Mouse (Mus musculus) v-Abl transformed pro-B cells (cell line): ENCODE results near the gene Lsm14a.

Experiments used
- in situ Hi-C, 2 experiments: fragments of 400-800 bp; cut with MboI; formaldehyde crosslinking; loops; one replicate each; pipeline ENCODE4 v1.15.1; 2025; ENCODE audit not compliant: unreplicated experiment in 2 of 2

Lsm14a gene

GRCm38 (mm10) chr7:34393215-34393614 is at the start of gene Lsm14a:
TSS of gene Lsm14a (minus strand) at chr7:34393315.
- in situ Hi-C loops = loop anchor here (10.0 to 25.0 kb wide), 6 partner anchors 488 to 1369 kb away; partner anchors contain the start of genes Pdcd5 (in 2 of the 2), Cebpg (in 1 of the 2), Dpy19l3 (in 1 of the 2) and Nudt19 (in 1 of the 2)

GRCm38 (mm10) chr7:34438903-34439302 is 45.8 kb upstream of the Lsm14a start:
- in situ Hi-C loops = no loop called here

- in situ Hi-C loops = no loop called here
These were observed 40.5 kb upstream of the Lsm14a start for GRCm38 (mm10) chr7:34433597-34433996.

- in situ Hi-C loops = loop anchor here (25.0 kb wide), 2 partner anchors 616 to 1441 kb away; no protein-coding TSS in a partner anchor
These were observed 28.1 kb upstream of the Lsm14a start for GRCm38 (mm10) chr7:34421201-34421600.

GRCm38 (mm10) chr7:34407492-34407891 is 14.4 kb upstream of the Lsm14a start:
- in situ Hi-C loops = loop anchor here (5.0 to 25.0 kb wide), 6 partner anchors 265 to 1455 kb away; partner anchors contain the start of genes Cep89 (in 2 of the 2) and Faap24 (in 2 of the 2)

- in situ Hi-C loops = loop anchor here (10.0 to 25.0 kb wide), 4 partner anchors 633 to 1458 kb away; partner anchors contain the start of genes Cep89 (in 2 of the 2) and Faap24 (in 2 of the 2)
These were observed 10.8 kb upstream of the Lsm14a start for GRCm38 (mm10) chr7:34403876-34404275.

- in situ Hi-C loops = loop anchor here (10.0 to 25.0 kb wide), 4 partner anchors 637 to 1462 kb away; partner anchors contain the start of genes Cep89 (in 2 of the 2) and Faap24 (in 2 of the 2)
These were observed 7.0 kb upstream of the Lsm14a start for GRCm38 (mm10) chr7:34400070-34400469.

- in situ Hi-C loops = loop anchor here (10.0 to 25.0 kb wide), 6 partner anchors 494 to 1363 kb away; partner anchors contain the start of genes Pdcd5 (in 2 of the 2), Cebpg (in 1 of the 2), Dpy19l3 (in 1 of the 2) and Nudt19 (in 1 of the 2)
These were observed 5.7 kb upstream of the Lsm14a start for GRCm38 (mm10) chr7:34398831-34399230.

GRCm38 (mm10) chr7:34396791-34397190 is 3.7 kb upstream of the Lsm14a start:
- in situ Hi-C loops = loop anchor here (10.0 to 25.0 kb wide), 6 partner anchors 492 to 1366 kb away; partner anchors contain the start of genes Pdcd5 (in 2 of the 2), Cebpg (in 1 of the 2), Dpy19l3 (in 1 of the 2) and Nudt19 (in 1 of the 2)

- in situ Hi-C loops = loop anchor here (10.0 to 25.0 kb wide), 6 partner anchors 491 to 1367 kb away; partner anchors contain the start of genes Pdcd5 (in 2 of the 2), Cebpg (in 1 of the 2), Dpy19l3 (in 1 of the 2) and Nudt19 (in 1 of the 2)
These were observed 2.6 kb upstream of the Lsm14a start for GRCm38 (mm10) chr7:34395761-34396160.

GRCm38 (mm10) chr7:34394636-34395035 is 1.5 kb upstream of the Lsm14a start:
- in situ Hi-C loops = loop anchor here (10.0 to 25.0 kb wide), 6 partner anchors 490 to 1368 kb away; partner anchors contain the start of genes Pdcd5 (in 2 of the 2), Cebpg (in 1 of the 2), Dpy19l3 (in 1 of the 2) and Nudt19 (in 1 of the 2)

- in situ Hi-C loops = loop anchor here (10.0 to 25.0 kb wide), 6 partner anchors 489 to 1368 kb away; partner anchors contain the start of genes Pdcd5 (in 2 of the 2), Cebpg (in 1 of the 2), Dpy19l3 (in 1 of the 2) and Nudt19 (in 1 of the 2)
These were observed 976 bp upstream of the Lsm14a start for GRCm38 (mm10) chr7:34394091-34394490.

- in situ Hi-C loops = loop anchor here (10.0 to 25.0 kb wide), 6 partner anchors 488 to 1370 kb away; partner anchors contain the start of genes Pdcd5 (in 2 of the 2), Cebpg (in 1 of the 2), Dpy19l3 (in 1 of the 2) and Nudt19 (in 1 of the 2)
These were observed 780 bp downstream of the Lsm14a start for GRCm38 (mm10) chr7:34392335-34392734.

GRCm38 (mm10) chr7:34391711-34392110 is 1.4 kb downstream of the Lsm14a start:
- in situ Hi-C loops = loop anchor here (10.0 to 25.0 kb wide), 6 partner anchors 487 to 1371 kb away; partner anchors contain the start of genes Pdcd5 (in 2 of the 2), Cebpg (in 1 of the 2), Dpy19l3 (in 1 of the 2) and Nudt19 (in 1 of the 2)

GRCm38 (mm10) chr7:34390834-34391155 is 2.3 kb downstream of the Lsm14a start:
- in situ Hi-C loops = loop anchor here (10.0 to 25.0 kb wide), 6 partner anchors 486 to 1372 kb away; partner anchors contain the start of genes Pdcd5 (in 2 of the 2), Cebpg (in 1 of the 2), Dpy19l3 (in 1 of the 2) and Nudt19 (in 1 of the 2)

GRCm38 (mm10) chr7:34390111-34390833 is 2.8 kb downstream of the Lsm14a start:
- in situ Hi-C loops = loop anchor here (10.0 to 25.0 kb wide), 6 partner anchors 485 to 1372 kb away; partner anchors contain the start of genes Pdcd5 (in 2 of the 2), Cebpg (in 1 of the 2), Dpy19l3 (in 1 of the 2) and Nudt19 (in 1 of the 2)

- in situ Hi-C loops = loop anchor here (10.0 to 25.0 kb wide), 6 partner anchors 485 to 1373 kb away; partner anchors contain the start of genes Pdcd5 (in 2 of the 2), Cebpg (in 1 of the 2), Dpy19l3 (in 1 of the 2) and Nudt19 (in 1 of the 2)
These were observed 3.6 kb downstream of the Lsm14a start for GRCm38 (mm10) chr7:34389277-34390085.

- in situ Hi-C loops = loop anchor here in 1 of 2 experiments (25.0 kb wide), 1 partner anchor 1374 kb away; the partner anchor contains the start of gene Dpy19l3
These were observed 4.5 kb downstream of the Lsm14a start for GRCm38 (mm10) chr7:34388445-34389276.
